Mouse (Mus musculus) kidney, postnatal 0 days (tissue): ENCODE measurements at regions not wholly inside any gene's neighbourhood (a gene's known extent, or its start where the extent isn't known, plus 50 kb on each side); places are given as distances from the start of the nearest gene placed in this dataset.

ENCODE experiments used
- ATAC-seq: fragments of 200-750 bp; cut with Nextera tagmentation; replicated peaks from 2 replicates; pipeline ENCODE4 v1.8.0; 2017; ENCODE audit warnings: low read depth, moderate number of reproducible peaks, moderate TSS enrichment, moderate library complexity; ENCODE audit not compliant: low FRiP score
- DNase-seq: peaks from one replicate; pipeline ENCODE4 v3.0.0-alpha.2; 2016; ENCODE audit warnings: low spot score
- H3K27ac ChIP-seq: fragments of 300-500 bp; sonication (generic); 2 replicates; pipeline ENCODE4 v1.5.1; 2014; ENCODE audit warnings: mild to moderate bottlenecking
- H3K27me3 ChIP-seq: fragments of 300-500 bp; sonication (generic); 2 replicates; pipeline ENCODE4 v1.6.1; 2014; ENCODE audit warnings: low read length, mixed read lengths; ENCODE audit not compliant: insufficient read depth
- H3K36me3 ChIP-seq: fragments of 300-500 bp; sonication (generic); 2 replicates; pipeline ENCODE4 v1.6.1; 2014; ENCODE audit warnings: low read length, mixed read lengths; ENCODE audit not compliant: insufficient read depth
- H3K4me1 ChIP-seq: fragments of 300-500 bp; sonication (generic); replicated peaks from 2 replicates; pipeline ENCODE4 v1.6.1; 2014; ENCODE audit warnings: antibody characterized with exemption, low read length, mixed read lengths; ENCODE audit not compliant: insufficient read depth
- H3K4me2 ChIP-seq: fragments of 300-500 bp; sonication (generic); 2 replicates; pipeline ENCODE4 v1.6.1; 2014; ENCODE audit warnings: mild to moderate bottlenecking, low read length, moderate library complexity, mixed read lengths
- H3K4me3 ChIP-seq: fragments of 300-500 bp; sonication (generic); replicated peaks from 2 replicates; pipeline ENCODE4 v1.5.1; 2014; ENCODE audit warnings: low read depth, low read length
- H3K9ac ChIP-seq: fragments of 300-500 bp; sonication (generic); 2 replicates; pipeline ENCODE4 v1.6.1; 2014; ENCODE audit warnings: low read depth, low read length
- H3K9me3 ChIP-seq: fragments of 300-500 bp; sonication (generic); replicated peaks from 2 replicates; pipeline ENCODE4 v1.6.1; 2016; ENCODE audit warnings: low read length, inconsistent platforms, mixed read lengths
- CTCF ChIP-seq: IDR thresholded peaks from 2 replicates; pipeline ENCODE4 v1.5.1; 2016; ENCODE audit warnings: antibody characterized with exemption, low read depth, mild to moderate bottlenecking, moderate library complexity
- WGBS: fragments of 180-500 bp; shearing (Covaris S2); extraction: QIAGEN DNeasy Blood & Tissue Kit; methylation state at CpG from one replicate; pipeline ENCODE4 v1.1.7; 2014; 5-methylcytosine and 5-hydroxymethylcytosine counted together

DNA sequence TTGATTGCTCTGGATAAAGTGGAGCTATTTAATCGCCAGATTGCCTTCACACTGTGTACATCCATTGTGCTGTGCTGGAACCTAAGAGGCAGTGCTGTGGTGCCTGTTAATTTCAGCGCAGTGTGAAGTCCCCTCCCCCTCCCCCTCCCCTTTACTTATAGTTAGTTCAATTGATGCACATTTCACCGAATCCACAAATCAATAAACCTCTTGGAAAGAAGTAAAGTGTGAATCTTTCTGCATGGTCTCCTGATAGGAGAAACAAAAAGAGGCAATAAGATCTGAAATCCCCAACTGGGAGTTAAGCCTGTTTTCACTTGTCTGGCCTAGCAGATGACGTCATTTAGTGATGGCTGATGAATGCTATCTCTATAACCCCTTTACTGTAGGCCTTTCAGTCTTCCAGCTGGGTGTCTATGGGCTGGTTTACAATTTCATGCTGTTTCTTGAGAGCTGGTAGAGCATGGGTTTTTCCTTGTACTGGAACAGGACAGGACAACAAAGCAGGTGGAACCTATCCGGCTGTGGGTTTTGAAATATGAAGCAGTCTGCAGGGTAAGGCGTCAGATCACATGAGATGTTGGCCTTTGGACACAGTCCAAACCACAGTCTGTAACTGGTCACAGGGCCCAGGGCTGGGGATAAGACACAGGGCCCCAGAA is 398.0 kb upstream of the Sel1l start:
- H3K9me3 ChIP-seq = no peaks in the 10 kb centered on the region
- H3K36me3 ChIP-seq = no peaks in the 10 kb centered on the region
- DNase-seq (no peak), ATAC-seq (no peak; the same call in 1 of the 2 replicates)
- H3K9ac ChIP-seq = no peak overlapping the region
- H3K4me1 ChIP-seq = no peaks in the 10 kb centered on the region
- TF ChIP-seq CTCF = no peak
- H3K27me3 ChIP-seq = no peaks in the 10 kb centered on the region
- no peak overlapping the region for H3K27ac ChIP-seq
- no peak overlapping the region for H3K4me3 ChIP-seq
- no peak overlapping the region for H3K4me2 ChIP-seq
- WGBS = 42% methylated on average over 6 of the region's 6 CpGs

DNA sequence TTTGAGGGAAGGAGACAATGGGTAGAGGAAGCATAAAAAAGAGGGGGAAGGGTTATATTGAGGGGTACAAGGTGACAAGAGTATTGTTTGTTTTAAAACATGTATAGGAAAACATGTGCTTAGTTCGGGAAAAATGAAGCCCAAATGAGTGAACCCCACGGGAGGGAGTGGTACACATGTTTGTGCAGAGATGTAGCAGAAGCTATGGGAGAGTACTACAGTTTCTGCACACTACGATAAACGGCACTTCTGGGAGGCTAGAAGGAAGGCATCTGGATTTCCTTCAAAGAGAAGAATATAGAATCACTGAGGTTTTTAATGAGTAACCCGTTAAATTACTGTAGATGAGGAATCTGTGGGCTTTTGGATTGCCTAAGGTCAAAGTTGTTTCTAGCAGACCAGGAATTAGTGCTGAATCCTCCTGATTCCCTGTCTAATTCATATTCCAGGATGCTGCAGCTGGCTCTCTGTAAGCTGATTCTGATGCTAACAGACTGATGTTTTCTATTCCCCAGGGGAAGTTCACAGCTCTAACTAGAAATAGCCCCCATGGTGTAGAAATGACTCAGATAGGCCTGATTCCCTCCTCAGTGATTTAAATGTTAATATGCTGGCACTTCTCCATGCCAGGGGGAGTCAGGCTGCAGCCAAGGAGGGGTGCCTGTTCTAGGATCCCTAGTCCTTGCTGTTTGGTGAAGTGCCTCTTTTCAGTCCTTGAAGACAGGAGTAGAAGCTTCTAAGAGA is 391.2 kb upstream of the Sel1l start:
- no peak for DNase-seq

DNA sequence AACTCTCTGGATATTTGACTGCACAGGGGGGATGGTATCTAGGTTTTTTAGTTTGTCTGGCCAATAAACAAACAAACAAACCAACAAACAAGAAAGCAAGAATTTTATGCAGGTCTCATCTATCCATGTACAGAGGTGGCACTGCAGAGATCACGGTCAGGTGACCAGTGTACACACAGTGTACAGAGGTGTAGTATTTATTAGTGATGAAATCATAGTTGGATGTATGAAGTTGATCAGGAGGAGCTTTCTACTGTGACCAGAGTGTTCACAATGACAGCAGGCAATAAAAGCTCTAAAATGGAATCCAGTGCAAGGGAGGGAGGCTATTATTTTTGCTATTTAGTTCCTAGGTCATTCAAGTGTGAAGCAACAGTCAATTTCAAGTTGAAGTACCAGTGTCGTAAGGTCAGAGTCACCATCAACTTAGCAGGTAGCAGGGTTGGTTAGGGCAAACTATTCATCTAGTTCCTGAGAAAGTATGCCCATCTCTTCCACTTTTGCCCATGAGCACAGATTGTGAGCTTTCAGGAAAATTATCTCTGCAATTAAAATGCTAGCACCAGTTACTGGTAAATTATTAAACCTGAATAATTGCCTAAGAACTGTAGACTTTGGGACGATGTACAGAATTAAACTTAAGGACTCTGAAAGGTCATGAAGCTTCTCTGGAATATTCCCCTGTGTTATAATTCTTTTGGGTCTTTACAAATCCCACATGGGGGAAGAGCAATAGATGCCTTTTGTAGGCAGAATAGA is 384.9 kb upstream of the Sel1l start:
- TF ChIP-seq CTCF = no peak
- no peak; the same call in 1 of the 2 replicates for ATAC-seq
- 50% methylated on average over 3 of the region's 3 CpGs for WGBS

More for the DNA sequence above, 391.2 kb upstream of the Sel1l start:
- H3K4me2 ChIP-seq = no peak overlapping the region
- H3K27me3 ChIP-seq = no peaks in the 10 kb centered on the region
- H3K27ac ChIP-seq = no peak overlapping the region
- no peak overlapping the region for H3K4me3 ChIP-seq
- WGBS = 60% methylated on average over 5 of the region's 5 CpGs
- no peaks in the 10 kb centered on the region for H3K9me3 ChIP-seq
- H3K9ac ChIP-seq = no peak overlapping the region
- H3K4me1 ChIP-seq = no peaks in the 10 kb centered on the region
- ATAC-seq = no peak
- TF ChIP-seq CTCF = no peak
- no peaks in the 10 kb centered on the region for H3K36me3 ChIP-seq

DNA sequence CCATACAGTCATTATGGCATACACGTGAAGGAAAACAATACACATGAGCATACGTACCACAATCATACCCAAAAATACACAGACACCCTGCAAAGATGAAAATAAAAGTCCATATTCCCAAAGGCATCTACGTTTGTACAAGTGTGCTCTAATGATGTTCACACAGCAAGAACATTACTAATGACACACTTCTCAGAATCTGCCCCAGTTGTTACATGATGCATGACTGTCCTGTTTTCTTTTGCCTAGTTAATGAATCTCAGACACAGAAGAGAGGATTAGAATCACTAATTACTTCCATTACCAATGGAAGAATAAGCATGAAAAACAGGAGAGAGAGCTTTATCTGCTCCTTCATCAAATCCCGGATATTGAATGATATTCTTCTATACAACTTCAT is 379.6 kb upstream of the Sel1l start:
- H3K4me2 ChIP-seq = no peak overlapping the region
- 0 out of 2 replicates have a peak, but pooled peaks have one; percentile 57 for ATAC-seq
- H3K9ac ChIP-seq = no peak overlapping the region
- H3K36me3 ChIP-seq = no peaks in the 10 kb centered on the region
- no peak overlapping the region for H3K4me3 ChIP-seq
- no peak for TF ChIP-seq CTCF
- H3K4me1 ChIP-seq = no peaks in the 10 kb centered on the region
- no peaks in the 10 kb centered on the region for H3K27me3 ChIP-seq
- no peak for DNase-seq
- H3K27ac ChIP-seq = no peak overlapping the region
- WGBS = 79% methylated on average over 4 of the region's 4 CpGs
- no peaks in the 10 kb centered on the region for H3K9me3 ChIP-seq

More for the DNA sequence above, 384.9 kb upstream of the Sel1l start:
- Histone ChIP-seq H3K27ac (no peak overlapping the region), H3K4me2 (no peak overlapping the region), H3K9ac (no peak overlapping the region), H3K27me3 (no peaks in the 10 kb centered on the region), H3K9me3 (no peaks in the 10 kb centered on the region), H3K36me3 (no peaks in the 10 kb centered on the region), H3K4me1 (no peaks in the 10 kb centered on the region), H3K4me3 (no peak overlapping the region)
- DNase-seq = peak; percentile 11

DNA sequence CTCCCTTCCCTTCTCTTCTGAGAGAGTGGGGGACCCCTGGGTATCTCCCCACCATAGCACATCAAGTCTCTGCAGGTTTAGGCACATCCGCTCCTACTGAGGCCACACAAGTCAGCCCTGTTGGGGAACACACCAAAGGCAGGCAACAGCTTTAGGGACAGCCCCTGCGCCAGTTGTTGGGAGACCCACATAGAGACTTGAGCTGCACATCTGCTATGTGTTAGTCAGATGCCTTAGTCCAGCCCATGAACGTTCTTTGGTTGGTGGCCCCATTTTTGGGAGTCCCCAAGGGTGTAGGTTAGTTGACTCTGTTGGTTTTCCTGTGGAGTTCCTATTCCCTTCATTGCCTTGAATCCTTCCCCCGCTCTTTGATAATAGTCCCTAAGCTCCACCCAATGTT is 354.4 kb upstream of the Sel1l start:
- Histone ChIP-seq H3K9me3 (no peaks in the 10 kb centered on the region), H3K4me1 (no peaks in the 10 kb centered on the region), H3K9ac (no peak overlapping the region), H3K27me3 (no peaks in the 10 kb centered on the region), H3K36me3 (no peaks in the 10 kb centered on the region), H3K4me2 (no peak overlapping the region), H3K4me3 (no peak overlapping the region), H3K27ac (no peak overlapping the region)
- ATAC-seq (no peak), DNase-seq (no peak)
- WGBS = 95% methylated on average over 4 of the region's 4 CpGs
- no peak for TF ChIP-seq CTCF

DNA sequence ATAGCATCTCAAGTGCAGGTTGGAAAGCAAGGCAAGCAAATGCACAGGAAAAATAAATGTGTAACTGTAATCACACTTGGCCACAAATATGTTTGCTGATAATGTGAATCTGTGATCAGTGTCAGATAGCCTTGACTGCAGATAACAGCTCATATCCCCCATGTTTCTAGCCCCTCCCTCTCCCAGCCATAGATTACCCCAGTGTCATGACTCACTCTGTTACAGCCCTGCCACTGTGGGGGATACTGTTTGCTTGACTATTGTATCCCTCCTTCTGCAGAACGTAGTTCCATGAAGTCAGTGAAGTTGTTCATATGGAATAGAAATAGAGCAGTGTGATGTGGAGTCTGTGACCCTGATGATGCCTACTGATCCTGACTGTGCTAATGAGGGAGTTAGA is 351.6 kb upstream of the Sel1l start:
- H3K36me3 ChIP-seq = no peaks in the 10 kb centered on the region
- no peak overlapping the region for H3K9ac ChIP-seq
- 48% methylated on average over 1 of the region's 1 CpGs for WGBS
- H3K4me3 ChIP-seq = no peak overlapping the region
- H3K4me2 ChIP-seq = no peak overlapping the region
- H3K9me3 ChIP-seq = no peaks in the 10 kb centered on the region
- DNase-seq (no peak), ATAC-seq (no peak)
- TF ChIP-seq CTCF = no peak
- H3K27me3 ChIP-seq = no peaks in the 10 kb centered on the region
- H3K27ac ChIP-seq = no peak overlapping the region
- no peaks in the 10 kb centered on the region for H3K4me1 ChIP-seq
